Mouse (Mus musculus) midbrain, embryonic 12.5 days (tissue): ENCODE data around the gene Dse. TPM values are rescaled to one million over a fixed set of nuclear protein-coding genes. Genes with fewer than 3 reads are reported as not detected.
"Not testable (repeated sequence)": the region's sequence is repeated elsewhere in the genome, so short reads cannot be mapped to it uniquely, and the experiment has no call there.

ENCODE experiments used
- ATAC-seq: fragments of 200-750 bp; cut with Nextera tagmentation; 2 replicates; pipeline ENCODE4 v1.8.0; 2017; ENCODE audit warnings: low read depth, moderate TSS enrichment, moderate library complexity; ENCODE audit not compliant: low FRiP score
- H3K27ac ChIP-seq: fragments of 300-500 bp; sonication (generic); replicated peaks from 2 replicates; pipeline ENCODE4 v1.5.1; 2016; ENCODE audit warnings: mild to moderate bottlenecking
- H3K27me3 ChIP-seq: fragments of 300-500 bp; sonication (generic); 2 replicates; pipeline ENCODE4 v1.6.1; 2016; ENCODE audit warnings: mild to moderate bottlenecking
- H3K36me3 ChIP-seq: fragments of 300-500 bp; sonication (generic); 2 replicates; pipeline ENCODE4 v1.6.1; 2016
- H3K4me1 ChIP-seq: fragments of 300-500 bp; sonication (generic); 2 replicates; pipeline ENCODE4 v1.6.1; 2016
- H3K4me2 ChIP-seq: fragments of 300-500 bp; sonication (generic); replicated peaks from 2 replicates; pipeline ENCODE4 v1.6.1; 2016; ENCODE audit warnings: mild to moderate bottlenecking, moderate library complexity
- H3K4me3 ChIP-seq: fragments of 300-500 bp; sonication (generic); 2 replicates; pipeline ENCODE4 v1.5.1; 2016; ENCODE audit warnings: mild to moderate bottlenecking
- H3K9ac ChIP-seq: fragments of 300-500 bp; sonication (generic); replicated peaks from 2 replicates; pipeline ENCODE4 v1.6.1; 2016; ENCODE audit warnings: mild to moderate bottlenecking, moderate library complexity
- H3K9me3 ChIP-seq: fragments of 300-500 bp; sonication (generic); 2 replicates; pipeline ENCODE4 v1.6.1; 2016; ENCODE audit warnings: mild to moderate bottlenecking
- WGBS: fragments of 180-500 bp; shearing (Covaris S2); methylation state at CpG from one replicate; pipeline ENCODE4 v1.1.7; 2016; 5-methylcytosine and 5-hydroxymethylcytosine counted together
- polyA plus RNA-seq: library from polyadenylated mRNA; unstranded; fragments of >200 nt; fragmentation: Nextera tagmentation; extraction: Ambion mirVana; gene quantifications from 2 replicates; pipeline ENCODE4 v1.2.1, GENCODE M21; 2016

Dse gene
- 16.0 and 20.5 TPM in 2 replicates for polyA plus RNA-seq

DNA sequence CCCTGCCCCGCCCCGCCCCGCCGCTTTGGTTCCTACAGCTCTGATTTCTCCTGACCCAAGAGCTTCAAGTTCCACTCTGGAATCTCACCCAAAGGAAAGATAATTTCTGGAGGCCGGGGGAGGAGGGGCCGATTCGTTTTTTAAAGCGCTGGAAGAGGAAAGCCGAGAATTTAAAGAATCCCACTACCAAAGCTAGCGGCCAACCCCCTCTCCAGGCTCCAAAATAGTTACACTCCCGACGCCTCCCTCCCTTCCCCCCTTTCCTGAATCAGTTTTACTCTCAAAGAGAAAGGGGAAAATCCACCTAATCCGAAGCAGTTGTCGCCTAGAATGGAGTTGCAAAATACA lies at the start of gene Dse:
Gene Dse, minus strand, starts transcription at position 213 of the 348 bp plus-strand sequence.
- Histone ChIP-seq H3K27ac (peak within 1 kb of the TSS; percentile 76), H3K36me3 (no peaks in the 10 kb centered on the region), H3K9ac (peak within 1 kb of the TSS; percentile 83), H3K4me1 (peaks cover 10% of the 10 kb centered on the region; the same call in 1 of the 2 replicates), H3K4me3 (peak within 1 kb of the TSS; percentile 80), H3K27me3 (no peaks in the 10 kb centered on the region), H3K4me2 (peak within 1 kb of the TSS; percentile 76), H3K9me3 (no peaks in the 10 kb centered on the region)
- 0% methylated on average over 14 of the region's 14 CpGs for WGBS
- ATAC-seq: peak; percentile 12; the same call in 1 of the 2 replicates

DNA sequence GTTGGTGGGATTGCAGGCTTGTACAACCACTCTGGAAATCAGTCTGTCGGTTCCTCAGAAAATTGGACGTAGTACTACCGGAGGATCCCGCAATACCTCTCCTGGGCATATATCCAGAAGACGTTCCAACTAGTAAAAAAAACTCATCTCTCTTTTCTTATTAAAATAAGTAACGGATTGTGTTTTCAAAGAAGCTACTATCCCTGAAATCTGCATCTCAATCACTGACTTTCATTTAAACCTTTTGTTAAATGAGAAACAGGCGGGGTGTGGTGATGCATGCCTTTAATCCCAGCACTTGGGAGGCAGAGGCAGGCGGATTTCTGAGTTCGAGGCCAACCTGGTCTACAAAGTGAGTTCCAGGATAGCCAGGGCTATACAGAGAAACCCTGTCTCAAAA lies 45.3 kb upstream of the Dse start:
- 92% methylated on average over 9 of the region's 9 CpGs for WGBS
- H3K4me2 ChIP-seq: not testable (repeated sequence)

DNA sequence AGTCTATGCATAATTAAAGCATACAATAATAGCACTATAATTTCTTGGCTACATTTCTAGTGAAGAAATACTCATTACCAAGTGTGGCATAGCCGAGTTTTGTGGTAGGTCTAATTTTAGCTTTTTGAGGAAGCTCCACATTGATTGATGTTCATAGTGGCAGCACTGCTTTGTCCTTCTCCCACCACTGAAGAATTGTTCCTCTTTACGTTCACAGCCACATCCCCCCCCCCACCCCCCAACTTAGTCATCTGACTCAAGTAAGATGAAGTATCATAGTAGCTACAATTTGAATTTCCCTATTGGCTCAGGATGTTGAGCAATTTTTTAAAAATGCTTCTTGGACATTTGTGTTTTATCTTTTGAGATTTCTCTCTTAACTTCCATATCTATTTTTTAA lies 42.1 kb upstream of the Dse start:
- no peak overlapping the region for H3K4me3 ChIP-seq
- H3K4me2 ChIP-seq: no peak overlapping the region
- no peak overlapping the region for H3K9ac ChIP-seq
- 76% methylated on average over 2 of the region's 2 CpGs for WGBS
- H3K9me3 ChIP-seq: no peaks in the 10 kb centered on the region
- ATAC-seq: no peak
- peaks cover 4% of the 10 kb centered on the region; the same call in 1 of the 2 replicates for H3K4me1 ChIP-seq
- no peak overlapping the region for H3K27ac ChIP-seq
- H3K27me3 ChIP-seq: no peaks in the 10 kb centered on the region
- H3K36me3 ChIP-seq: no peaks in the 10 kb centered on the region

More for the DNA sequence above, 45.3 kb upstream of the Dse start:
- not testable (repeated sequence) for H3K27ac ChIP-seq, H3K36me3 ChIP-seq, H3K9ac ChIP-seq, H3K4me1 ChIP-seq, ATAC-seq, H3K9me3 ChIP-seq, H3K27me3 ChIP-seq, H3K4me3 ChIP-seq

DNA sequence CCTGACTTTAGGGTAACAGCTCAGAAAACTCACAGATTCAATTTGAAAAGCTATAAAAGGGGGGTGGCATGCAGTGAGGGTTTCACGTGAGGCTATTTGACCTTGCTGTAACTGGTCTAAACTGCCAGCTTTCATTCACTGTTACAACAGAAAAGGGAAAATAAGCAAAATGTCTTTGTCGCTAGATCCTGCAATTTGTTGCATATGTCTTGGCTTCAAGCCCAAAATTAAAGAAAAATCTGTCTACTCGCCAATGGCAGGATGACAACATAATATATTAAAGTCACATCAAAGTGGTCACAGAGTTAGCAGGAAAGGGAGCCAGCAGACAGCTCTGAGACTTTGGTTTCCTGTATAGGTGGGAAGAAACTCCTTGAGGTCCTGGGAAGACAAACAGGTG lies 40.2 kb upstream of the Dse start:
- no peak for ATAC-seq
- no peak overlapping the region for H3K27ac ChIP-seq
- H3K9ac ChIP-seq: no peak overlapping the region
- no peak overlapping the region for H3K4me2 ChIP-seq
- H3K4me3 ChIP-seq: no peak overlapping the region
- no peaks in the 10 kb centered on the region for H3K27me3 ChIP-seq
- H3K4me1 ChIP-seq: peaks cover 4% of the 10 kb centered on the region; the same call in 1 of the 2 replicates
- H3K9me3 ChIP-seq: no peaks in the 10 kb centered on the region
- H3K36me3 ChIP-seq: no peaks in the 10 kb centered on the region
- 46% methylated on average over 3 of the region's 3 CpGs for WGBS

DNA sequence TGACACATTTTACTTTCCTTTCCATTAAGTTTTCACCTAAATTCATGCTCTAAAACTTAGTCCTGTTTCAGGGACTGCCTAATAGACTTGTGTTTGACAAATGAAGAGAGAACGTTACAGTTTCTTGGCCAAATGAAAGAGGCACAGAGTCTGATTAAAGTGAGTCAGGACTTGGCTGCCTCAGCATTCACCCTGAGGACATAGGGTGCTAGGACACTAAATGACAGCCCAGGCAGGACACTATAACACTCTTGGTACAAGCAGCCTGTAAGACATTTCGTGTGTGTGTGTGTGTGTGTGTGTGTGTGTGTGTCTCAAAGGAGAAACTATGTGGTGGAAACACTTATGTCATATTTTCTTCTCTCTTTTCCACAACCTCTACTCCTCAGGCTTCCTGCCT lies 38.6 kb upstream of the Dse start:
- Histone ChIP-seq H3K36me3 (no peaks in the 10 kb centered on the region), H3K9me3 (no peaks in the 10 kb centered on the region), H3K4me2 (no peak overlapping the region), H3K27ac (no peak overlapping the region), H3K4me3 (no peak overlapping the region), H3K27me3 (no peaks in the 10 kb centered on the region), H3K9ac (no peak overlapping the region), H3K4me1 (peaks cover 4% of the 10 kb centered on the region; the same call in 1 of the 2 replicates)
- ATAC-seq: no peak
- WGBS: 86% methylated on average over 2 of the region's 2 CpGs

DNA sequence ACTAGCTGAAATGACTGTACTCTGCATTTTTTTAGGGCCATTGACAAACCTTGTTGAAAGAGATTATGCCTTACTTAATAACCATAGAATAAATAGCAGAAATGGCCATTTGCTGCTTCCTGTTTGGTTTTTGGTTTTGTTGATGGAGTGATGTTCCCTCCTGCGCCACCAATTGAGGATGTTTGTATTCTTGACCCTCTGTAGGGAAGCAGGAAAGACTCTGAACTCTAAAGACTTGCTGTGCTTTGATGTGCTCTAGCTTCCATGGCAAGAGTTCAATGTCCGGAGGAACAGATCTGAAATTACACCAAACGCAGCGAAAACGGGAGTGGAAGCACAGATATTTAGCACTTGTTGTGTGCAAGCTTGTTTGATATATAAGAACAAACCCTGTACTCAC lies 37.2 kb upstream of the Dse start:
- WGBS: 77% methylated on average over 5 of the region's 5 CpGs
- H3K4me1 ChIP-seq: peaks cover 4% of the 10 kb centered on the region; the same call in 1 of the 2 replicates
- H3K27ac ChIP-seq: no peak overlapping the region
- no peaks in the 10 kb centered on the region for H3K9me3 ChIP-seq
- no peak overlapping the region for H3K9ac ChIP-seq
- ATAC-seq: no peak
- H3K27me3 ChIP-seq: no peaks in the 10 kb centered on the region
- no peaks in the 10 kb centered on the region for H3K36me3 ChIP-seq
- H3K4me3 ChIP-seq: no peak overlapping the region
- no peak overlapping the region for H3K4me2 ChIP-seq

DNA sequence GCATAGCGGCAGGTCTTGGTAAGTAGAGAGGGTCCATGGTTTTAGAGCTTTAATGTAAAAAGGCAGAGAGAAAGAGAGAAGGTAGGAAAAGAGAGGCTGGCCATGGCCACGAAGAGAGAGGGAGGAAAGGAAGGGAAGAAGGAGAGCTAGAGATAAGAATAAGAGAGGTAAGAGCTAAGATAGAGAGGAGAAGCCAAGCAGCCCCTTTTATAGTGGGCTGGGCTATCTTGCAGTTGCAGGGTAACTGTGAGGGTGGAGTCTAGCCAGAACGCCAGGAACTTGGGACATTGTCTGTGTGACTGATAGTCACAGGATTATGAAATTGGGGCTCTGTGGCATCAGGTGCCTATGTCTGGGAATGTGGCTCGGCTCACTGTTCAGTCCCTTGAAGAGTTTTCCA lies 31.0 kb upstream of the Dse start:
- 83% methylated on average over 4 of the region's 4 CpGs for WGBS
- H3K27me3 ChIP-seq: no peaks in the 10 kb centered on the region
- H3K27ac ChIP-seq: no peak overlapping the region
- H3K4me2 ChIP-seq: no peak overlapping the region
- ATAC-seq: no peak
- H3K9ac ChIP-seq: no peak overlapping the region
- H3K9me3 ChIP-seq: no peaks in the 10 kb centered on the region
- no peaks in the 10 kb centered on the region for H3K36me3 ChIP-seq
- no peak overlapping the region for H3K4me3 ChIP-seq
- no peaks in the 10 kb centered on the region for H3K4me1 ChIP-seq

DNA sequence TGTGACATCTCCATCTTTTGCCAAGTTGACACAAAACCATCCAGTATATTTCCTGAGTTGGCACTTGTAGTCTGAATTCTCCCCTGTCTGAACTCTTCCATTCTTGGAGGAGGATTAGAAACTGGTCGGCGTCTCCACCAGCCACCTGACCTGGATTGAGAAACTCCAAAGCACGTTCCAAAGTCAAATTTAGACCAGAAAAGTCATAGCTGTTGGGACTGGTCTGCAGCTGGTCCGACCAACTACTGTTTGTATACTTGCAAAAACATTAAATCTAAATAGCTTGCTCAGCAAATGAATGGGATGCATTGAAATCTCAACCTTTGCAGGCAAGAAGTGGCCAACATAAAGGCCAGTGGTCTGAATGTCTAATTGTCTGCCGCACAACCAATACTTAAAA lies 29.1 kb upstream of the Dse start:
- no peaks in the 10 kb centered on the region for H3K4me1 ChIP-seq
- H3K36me3 ChIP-seq: no peaks in the 10 kb centered on the region
- no peak overlapping the region for H3K27ac ChIP-seq
- no peak for ATAC-seq
- 86% methylated on average over 5 of the region's 5 CpGs for WGBS
- H3K4me3 ChIP-seq: no peak overlapping the region
- H3K27me3 ChIP-seq: no peaks in the 10 kb centered on the region
- H3K4me2 ChIP-seq: no peak overlapping the region
- no peak overlapping the region for H3K9ac ChIP-seq
- H3K9me3 ChIP-seq: no peaks in the 10 kb centered on the region

DNA sequence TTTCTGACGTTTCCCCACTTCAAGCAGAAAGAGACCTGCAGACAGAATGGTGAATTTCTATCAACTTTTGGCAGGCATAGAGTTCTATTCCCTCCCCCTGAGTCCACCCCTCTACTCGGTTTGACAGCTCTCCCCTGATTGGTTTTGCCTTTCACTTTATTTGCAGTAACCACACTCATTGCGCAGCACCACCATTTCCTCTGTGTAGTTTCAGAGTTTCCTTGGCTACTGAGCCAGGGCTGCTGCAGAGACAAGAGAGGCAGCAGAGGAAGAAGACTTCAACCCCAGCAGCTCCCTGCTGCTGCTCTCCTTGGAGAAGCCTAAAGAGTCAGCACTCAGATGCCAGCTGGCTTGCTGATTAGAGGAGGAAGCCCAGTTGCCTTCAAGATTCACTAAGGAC lies 27.9 kb upstream of the Dse start:
- no peak overlapping the region for H3K4me2 ChIP-seq
- H3K27ac ChIP-seq: no peak overlapping the region
- no peaks in the 10 kb centered on the region for H3K27me3 ChIP-seq
- H3K36me3 ChIP-seq: no peaks in the 10 kb centered on the region
- H3K4me3 ChIP-seq: no peak overlapping the region
- no peak overlapping the region for H3K9ac ChIP-seq
- WGBS: 38% methylated on average over 3 of the region's 3 CpGs
- ATAC-seq: no peak
- H3K9me3 ChIP-seq: no peaks in the 10 kb centered on the region
- H3K4me1 ChIP-seq: no peaks in the 10 kb centered on the region

DNA sequence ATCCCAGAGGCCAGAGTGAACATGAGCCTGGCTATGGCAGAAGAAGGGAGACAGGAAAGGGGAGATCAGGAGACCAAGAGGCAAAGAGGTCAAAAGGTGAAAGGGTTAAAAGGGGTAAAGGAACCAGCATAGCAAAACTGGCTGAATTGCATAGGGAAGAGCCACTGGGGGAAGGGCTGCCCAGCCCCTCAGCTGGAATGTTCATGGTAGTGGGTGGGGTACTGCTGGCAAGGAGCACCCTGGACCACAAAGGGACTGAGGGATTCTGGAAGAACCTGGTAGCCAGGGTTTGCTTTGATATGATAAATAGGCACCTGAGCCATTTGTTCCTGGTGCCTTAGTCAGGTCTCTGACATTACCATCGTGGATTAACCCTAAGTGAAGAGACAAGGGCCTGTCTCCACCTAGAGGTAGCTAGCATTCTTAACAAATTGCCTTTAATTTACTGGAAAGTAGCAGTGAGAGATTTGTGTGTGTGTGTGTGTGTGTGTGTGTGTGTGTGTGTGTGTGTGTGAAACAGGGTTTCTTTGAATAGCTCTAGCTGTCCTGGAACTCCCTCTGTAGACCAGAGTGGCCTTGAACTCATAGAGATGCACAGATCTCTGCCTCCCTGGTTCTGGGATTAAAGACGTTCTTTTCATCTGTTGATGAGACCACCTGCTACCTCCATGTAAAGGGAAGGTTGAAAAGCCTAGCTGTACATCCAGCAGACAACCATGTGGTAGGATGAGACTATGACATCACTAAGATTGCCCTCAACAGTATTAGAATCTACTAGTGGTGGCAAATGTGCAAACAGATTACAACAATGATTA lies 26.6 kb upstream of the Dse start:
- H3K9ac ChIP-seq: no peak overlapping the region
- 15% methylated on average over 2 of the region's 2 CpGs for WGBS
- H3K4me3 ChIP-seq: no peak overlapping the region
- H3K36me3 ChIP-seq: no peaks in the 10 kb centered on the region
- H3K4me2 ChIP-seq: no peak overlapping the region
- no peak for ATAC-seq
- no peaks in the 10 kb centered on the region for H3K4me1 ChIP-seq
- no peaks in the 10 kb centered on the region for H3K9me3 ChIP-seq
- no peaks in the 10 kb centered on the region for H3K27me3 ChIP-seq
- H3K27ac ChIP-seq: no peak overlapping the region

DNA sequence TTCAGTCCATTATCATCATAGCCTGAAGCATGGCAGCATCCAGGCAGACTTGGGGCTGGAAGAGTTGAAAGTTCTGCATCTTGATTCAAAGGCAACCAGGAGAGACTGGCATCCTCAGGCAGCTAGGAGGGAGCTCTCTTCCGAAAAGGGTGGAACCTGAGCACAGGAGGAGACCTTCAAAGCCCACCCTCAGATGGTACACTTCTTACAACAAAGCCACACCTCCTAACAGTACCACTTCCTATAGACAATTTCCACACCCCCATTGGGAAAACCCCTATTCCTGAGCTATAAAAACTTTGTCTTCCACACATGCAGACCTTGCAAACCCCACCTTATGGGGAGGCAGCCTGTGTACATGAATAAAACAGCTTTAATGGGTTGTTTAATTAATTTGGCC lies 25.9 kb upstream of the Dse start:
- H3K4me3 ChIP-seq: no peak overlapping the region
- H3K27ac ChIP-seq: no peak overlapping the region
- no peaks in the 10 kb centered on the region for H3K36me3 ChIP-seq
- H3K27me3 ChIP-seq: no peaks in the 10 kb centered on the region
- 64% methylated on average over 1 of the region's 1 CpGs for WGBS
- ATAC-seq: no peak
- no peaks in the 10 kb centered on the region for H3K9me3 ChIP-seq
- H3K4me2 ChIP-seq: no peak overlapping the region
- no peaks in the 10 kb centered on the region for H3K4me1 ChIP-seq
- H3K9ac ChIP-seq: no peak overlapping the region

DNA sequence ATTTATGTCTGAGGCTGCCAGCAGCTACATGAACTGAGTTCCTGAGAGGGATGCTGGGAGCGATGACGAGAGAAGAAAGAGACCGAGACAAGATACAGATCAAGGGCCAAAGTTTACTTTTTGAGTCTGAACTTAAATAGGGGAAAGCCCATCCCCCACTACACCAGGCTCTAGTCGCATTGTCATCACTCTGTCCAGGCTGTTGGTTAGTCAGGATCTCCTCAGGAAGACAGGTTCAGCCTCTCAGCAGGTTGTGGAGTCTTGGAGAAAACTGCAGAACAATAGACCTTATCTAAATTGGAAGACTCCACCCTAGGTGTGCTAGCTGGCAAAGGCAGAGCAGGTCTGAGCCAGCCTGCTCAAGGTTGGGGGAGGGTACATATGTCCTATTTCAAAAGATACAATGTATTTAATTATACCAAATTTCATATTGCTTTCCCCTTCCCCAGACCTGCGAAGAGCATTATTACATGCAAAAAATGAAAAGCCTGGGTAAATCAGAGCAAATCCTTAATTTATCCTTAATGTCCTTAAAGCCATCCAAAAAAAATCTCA lies 22.7 kb upstream of the Dse start:
- Histone ChIP-seq H3K9me3 (no peaks in the 10 kb centered on the region), H3K4me1 (no peaks in the 10 kb centered on the region), H3K4me3 (no peak overlapping the region), H3K4me2 (no peak overlapping the region), H3K36me3 (no peaks in the 10 kb centered on the region), H3K27ac (no peak overlapping the region), H3K27me3 (no peaks in the 10 kb centered on the region), H3K9ac (no peak overlapping the region)
- ATAC-seq: no peak
- 33% methylated on average over 5 of the region's 5 CpGs for WGBS
